Mouse (Mus musculus): ENCODE results near the gene Pax8. TPM values are rescaled to one million over a fixed set of nuclear protein-coding genes. Genes with fewer than 3 reads are reported as not detected.

Gene Pax8
- total and polyA plus RNA-seq, 3 experiments = 0.17 to 0.60 TPM; not detected in 1

DNA sequence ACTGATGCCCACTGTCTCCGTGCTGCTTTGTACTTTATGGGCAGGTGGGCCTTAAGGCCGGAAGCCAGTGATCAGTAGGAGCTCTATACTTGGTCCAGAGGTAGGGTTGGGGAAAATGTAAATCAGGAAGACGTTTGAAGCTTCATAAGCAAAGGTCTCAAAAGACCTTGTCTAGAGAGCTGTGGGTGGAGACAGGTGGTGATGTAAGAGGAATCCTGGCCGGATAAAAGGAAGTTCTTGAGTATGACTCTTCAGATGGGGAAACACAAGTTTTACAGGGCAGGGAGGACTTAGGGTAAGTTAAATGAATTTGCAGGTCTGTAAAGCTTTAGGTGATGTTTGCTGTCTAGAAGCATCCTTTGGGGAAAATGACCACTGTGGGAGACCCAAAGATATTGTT lies 26.3 kb downstream of the Pax8 start:
- no peak overlapping the region for H3K4me2 ChIP-seq (ENCODE audit: insufficient read depth, low read depth, poor library complexity, severe bottlenecking)
- H3K4me1 ChIP-seq (ENCODE audit: control insufficient read depth in 1 of 2, insufficient read depth in 2 of 2) = no peaks in the 10 kb centered on the region
- H3K4me3 ChIP-seq (replicated peaks in 1 of 3; ENCODE audit: low read depth in 2 of 3, low read length in 2 of 3, poor library complexity in 1 of 3) = no peak overlapping the region
- no peaks in the 10 kb centered on the region for H3K79me2 ChIP-seq (replicated peaks; ENCODE audit: control insufficient read depth, extremely low read depth, insufficient read depth, poor library complexity, severe bottlenecking)
- no peak overlapping the region for H3K27ac ChIP-seq (ENCODE audit: insufficient read depth, low read depth)
- no peak for DNase-seq (ENCODE audit: extremely low read depth)
- H3K27me3 ChIP-seq (replicated peaks) = peaks cover 1% of the 10 kb centered on the region
- no peaks in the 10 kb centered on the region for H3K9me3 ChIP-seq (replicated peaks; ENCODE audit: low read length)
- no peaks in the 10 kb centered on the region for H3K36me3 ChIP-seq (replicated peaks in 1 of 2; ENCODE audit: control insufficient read depth in 1 of 2, insufficient read depth in 1 of 2, low read length in 1 of 2)
- dilution Hi-C loops (cut with MboI; ENCODE audit: extremely low pct_ligation_motif_present, extremely low pct_unique_long_range_greater_than_20kb, low sequenced_read_pairs) = no loop called here
- no peak for TF ChIP-seq GABPA (IDR thresholded peaks at IDR 0.05; ENCODE audit: insufficient replicate concordance, low read depth, low read length)
- TF ChIP-seq UBTF (IDR thresholded peaks at IDR 0.05; ENCODE audit: low read depth, low read length) = no peak
- TF ChIP-seq ZC3H11A (IDR thresholded peaks at IDR 0.05; ENCODE audit: low read depth, low read length) = no peak
- TF ChIP-seq CTCF (conservative IDR thresholded peaks at IDR 0.05 in 1 of 2, IDR thresholded peaks at IDR 0.05 in 1 of 2; ENCODE audit: low read depth in 2 of 2, low read length in 2 of 2) = no peak
- TF ChIP-seq USF2 (conservative IDR thresholded peaks at IDR 0.05; ENCODE audit: low read depth, low read length) = no peak
- TF ChIP-seq MAZ (IDR thresholded peaks at IDR 0.05; ENCODE audit: low read depth, low read length) = no peak
- TF ChIP-seq JUND (conservative IDR thresholded peaks at IDR 0.05; ENCODE audit: low read depth, low read length) = no peak
- TF ChIP-seq KAT2A (IDR thresholded peaks at IDR 0.05; ENCODE audit: insufficient replicate concordance, low read length) = no peak
- no peak for TF ChIP-seq TCF12 (IDR thresholded peaks at IDR 0.05; ENCODE audit: low read depth, low read length)
- no peak for TF ChIP-seq IRF4 (IDR thresholded peaks at IDR 0.05; ENCODE audit: low read depth, low read length)
- no peak for TF ChIP-seq ZMIZ1 (IDR thresholded peaks at IDR 0.05; ENCODE audit: low read depth, low read length)
- no peak for TF ChIP-seq ZKSCAN1 (IDR thresholded peaks at IDR 0.05; ENCODE audit: borderline replicate concordance, low read depth, low read length)
- TF ChIP-seq MAX (IDR thresholded peaks at IDR 0.05; ENCODE audit: low read length) = no peak
- no peak for TF ChIP-seq MXI1 (IDR thresholded peaks at IDR 0.05; ENCODE audit: low read depth, low read length)
- no peak for TF ChIP-seq MEF2A (IDR thresholded peaks at IDR 0.05; ENCODE audit: borderline replicate concordance, low read depth, low read length)
- TF ChIP-seq MAFK (IDR thresholded peaks at IDR 0.05; ENCODE audit: insufficient replicate concordance, low read length) = no peak
- TF ChIP-seq TBP (conservative IDR thresholded peaks at IDR 0.05; ENCODE audit: low read depth, low read length) = no peak
- TF ChIP-seq POLR2A (IDR thresholded peaks at IDR 0.05; ENCODE audit: low read depth, low read length) = no peak
- in situ Hi-C loops (cut with MboI; ENCODE audit: low pct_ligation_motif_present, low pct_unique_long_range_greater_than_20kb, low sequenced_read_pairs) = no loop called here
- no peak overlapping the region for H3K9ac ChIP-seq (ENCODE audit: insufficient read depth, low read depth)

GRCm38 (mm10) chr2:24443256-24443790 lies 32.1 kb downstream of the Pax8 start:
- H3K9ac ChIP-seq (ENCODE audit: insufficient read depth, low read depth) = no peak overlapping the region
- no peaks in the 10 kb centered on the region for H3K4me1 ChIP-seq (ENCODE audit: control insufficient read depth in 1 of 2, insufficient read depth in 2 of 2)
- DNase-seq (ENCODE audit: extremely low read depth) = no peak
- H3K9me3 ChIP-seq (replicated peaks; ENCODE audit: low read length) = no peaks in the 10 kb centered on the region
- H3K4me3 ChIP-seq (replicated peaks in 1 of 3; ENCODE audit: low read depth in 2 of 3, low read length in 2 of 3, poor library complexity in 1 of 3) = no peak overlapping the region
- no peaks in the 10 kb centered on the region for H3K27me3 ChIP-seq (replicated peaks)
- H3K4me2 ChIP-seq (ENCODE audit: insufficient read depth, low read depth, poor library complexity, severe bottlenecking) = no peak overlapping the region
- H3K36me3 ChIP-seq (replicated peaks in 1 of 2; ENCODE audit: control insufficient read depth in 1 of 2, insufficient read depth in 1 of 2, low read length in 1 of 2) = no peaks in the 10 kb centered on the region
- in situ Hi-C loops (cut with MboI; ENCODE audit: low pct_ligation_motif_present, low pct_unique_long_range_greater_than_20kb, low sequenced_read_pairs) (no loop called here), dilution Hi-C loops (cut with MboI; ENCODE audit: extremely low pct_ligation_motif_present, extremely low pct_unique_long_range_greater_than_20kb, low sequenced_read_pairs) (no loop called here)
- no peaks in the 10 kb centered on the region for H3K79me2 ChIP-seq (replicated peaks; ENCODE audit: control insufficient read depth, extremely low read depth, insufficient read depth, poor library complexity, severe bottlenecking)
- no peak for TF ChIP-seq ZC3H11A (IDR thresholded peaks at IDR 0.05; ENCODE audit: low read depth, low read length)
- no peak for TF ChIP-seq E2F4 (IDR thresholded peaks at IDR 0.05; ENCODE audit: insufficient replicate concordance, low read depth, low read length)
- TF ChIP-seq MAFK (IDR thresholded peaks at IDR 0.05; ENCODE audit: insufficient replicate concordance, low read length) = no peak
- TF ChIP-seq ETS1 (conservative IDR thresholded peaks at IDR 0.05; ENCODE audit: low read depth, low read length) = no peak
- TF ChIP-seq TBP (conservative IDR thresholded peaks at IDR 0.05; ENCODE audit: low read depth, low read length) = no peak
- TF ChIP-seq SMC3 (IDR thresholded peaks at IDR 0.05; ENCODE audit: low read depth, low read length) = no peak
- TF ChIP-seq BHLHE40 (IDR thresholded peaks at IDR 0.05; ENCODE audit: low read depth, low read length) = no peak
- TF ChIP-seq UBTF (IDR thresholded peaks at IDR 0.05; ENCODE audit: low read depth, low read length) = no peak
- no peak for TF ChIP-seq NRF1 (IDR thresholded peaks at IDR 0.05; ENCODE audit: low read depth, low read length)
- TF ChIP-seq NELFE (IDR thresholded peaks at IDR 0.05; ENCODE audit: low read depth, low read length) = no peak
- no peak for TF ChIP-seq POLR2A (IDR thresholded peaks at IDR 0.05; ENCODE audit: low read depth, low read length)
- no peak for TF ChIP-seq SIN3A (IDR thresholded peaks at IDR 0.05; ENCODE audit: low read length)
- TF ChIP-seq TCF12 (IDR thresholded peaks at IDR 0.05; ENCODE audit: low read depth, low read length) = no peak
- no peak for TF ChIP-seq USF2 (conservative IDR thresholded peaks at IDR 0.05; ENCODE audit: low read depth, low read length)
- no peak for TF ChIP-seq ZKSCAN1 (IDR thresholded peaks at IDR 0.05; ENCODE audit: borderline replicate concordance, low read depth, low read length)
- no peak for TF ChIP-seq GABPA (IDR thresholded peaks at IDR 0.05; ENCODE audit: insufficient replicate concordance, low read depth, low read length)
- TF ChIP-seq MAX (IDR thresholded peaks at IDR 0.05; ENCODE audit: low read length) = no peak
- TF ChIP-seq EP300 (IDR thresholded peaks at IDR 0.05; ENCODE audit: low read length) = no peak
- TF ChIP-seq MEF2A (IDR thresholded peaks at IDR 0.05; ENCODE audit: borderline replicate concordance, low read depth, low read length) = no peak
- no peak overlapping the region for H3K27ac ChIP-seq (ENCODE audit: insufficient read depth, low read depth)
